Mouse (Mus musculus) thymus, adult 2 months (tissue): ENCODE measurements around the gene Rpl36al. TPM values are rescaled to one million over a fixed set of nuclear protein-coding genes. Genes with fewer than 3 reads are reported as not detected.

Experiments used
- DNase-seq: peaks from one replicate; pipeline ENCODE4 v3.0.0; 2021
- H3K27ac ChIP-seq: fragments of 200-500 bp; 2 replicates; pipeline ENCODE4 v1.5.1; 2012; ENCODE audit warnings: low read length, control low read depth; ENCODE audit not compliant: control insufficient read depth, insufficient read depth
- H3K27me3 ChIP-seq: fragments of 200-500 bp; 2 replicates; pipeline ENCODE4 v1.6.1; 2012; ENCODE audit warnings: mild to moderate bottlenecking, low read length, moderate library complexity, mixed read lengths; ENCODE audit not compliant: control insufficient read depth, insufficient read depth
- H3K36me3 ChIP-seq: fragments of 200-500 bp; 2 replicates; pipeline ENCODE4 v1.6.1; 2012; ENCODE audit warnings: mild to moderate bottlenecking, low read length, moderate library complexity; ENCODE audit not compliant: control insufficient read depth, insufficient read depth
- H3K4me1 ChIP-seq: fragments of 200-500 bp; replicated peaks from 2 replicates; pipeline ENCODE4 v1.6.1; 2012; ENCODE audit warnings: low read length; ENCODE audit not compliant: control insufficient read depth, insufficient read depth
- H3K4me3 ChIP-seq: fragments of 200-500 bp; 2 replicates; pipeline ENCODE4 v1.5.1; 2012; ENCODE audit warnings: mild to moderate bottlenecking, low read length, control low read depth, moderate library complexity; ENCODE audit not compliant: control insufficient read depth, insufficient read depth
- CTCF ChIP-seq: fragments of 200-500 bp; IDR thresholded peaks from 2 replicates; pipeline ENCODE4 v1.5.1; 2012; ENCODE audit warnings: mild to moderate bottlenecking, control low read depth, low read length, moderate library complexity, borderline replicate concordance; ENCODE audit not compliant: control insufficient read depth, poor library complexity, insufficient read depth; ENCODE audit errors: extremely low read depth
- POLR2A ChIP-seq: fragments of 200-500 bp; IDR thresholded peaks from 2 replicates; pipeline ENCODE4 v1.6.1; 2012; ENCODE audit warnings: mild to moderate bottlenecking, low read length, control low read depth, moderate library complexity; ENCODE audit not compliant: control insufficient read depth, poor library complexity, insufficient read depth; ENCODE audit errors: extremely low read depth
- WGBS: fragments of 180-500 bp; shearing (Covaris S2); methylation state at CpG from one replicate; pipeline ENCODE4 v1.1.7; 2018; 5-methylcytosine and 5-hydroxymethylcytosine counted together
- polyA plus RNA-seq: library from polyadenylated mRNA; depleted of rRNA; stranded (reverse); fragments of >200 nt; gene quantifications from 2 replicates; pipeline ENCODE4 v1.2.3, GENCODE M21; 2012

Gene Rpl36al
- polyA plus RNA-seq, 1 experiment = 166 TPM

- H3K27ac ChIP-seq = no peak overlapping the region
- 99% methylated on average over 2 of the region's 2 CpGs for WGBS
- TF ChIP-seq POLR2A = no peak
- no peak for TF ChIP-seq CTCF
- H3K36me3 ChIP-seq = peaks cover 15% of the 10 kb centered on the region; the same call in 1 of the 2 replicates
- DNase-seq = no peak
- no peaks in the 10 kb centered on the region for H3K27me3 ChIP-seq
- H3K4me3 ChIP-seq = no peak overlapping the region
- no peaks in the 10 kb centered on the region for H3K4me1 ChIP-seq
Observed at GRCm38 (mm10) chr12:69192637-69193036, 8.8 kb upstream of the Rpl36al start.

GRCm38 (mm10) chr12:69191396-69191795, 7.5 kb upstream of the Rpl36al start:
- no peak for TF ChIP-seq POLR2A
- TF ChIP-seq CTCF = no peak
- 91% methylated on average over 5 of the region's 5 CpGs for WGBS
- Histone ChIP-seq H3K4me1 (no peaks in the 10 kb centered on the region; the same call in 1 of the 2 replicates), H3K4me3 (no peak overlapping the region), H3K36me3 (peaks cover 15% of the 10 kb centered on the region; the same call in 1 of the 2 replicates), H3K27me3 (no peaks in the 10 kb centered on the region), H3K27ac (no peak overlapping the region)
- DNase-seq = no peak

- Histone ChIP-seq H3K4me1 (no peaks in the 10 kb centered on the region; the same call in 1 of the 2 replicates), H3K36me3 (peaks cover 15% of the 10 kb centered on the region; the same call in 1 of the 2 replicates), H3K27ac (no peak overlapping the region), H3K27me3 (no peaks in the 10 kb centered on the region), H3K4me3 (no peak overlapping the region)
- no peak for DNase-seq
- WGBS = 100% methylated on average over 1 of the region's 1 CpGs
- TF ChIP-seq POLR2A (no peak), CTCF (no peak)
Observed at GRCm38 (mm10) chr12:69190522-69190921, 6.6 kb upstream of the Rpl36al start.

- 95% methylated on average over 9 of the region's 9 CpGs for WGBS
- Histone ChIP-seq H3K4me1 (peaks cover 4% of the 10 kb centered on the region; the same call in 1 of the 2 replicates), H3K36me3 (peaks cover 15% of the 10 kb centered on the region; the same call in 1 of the 2 replicates), H3K4me3 (no peak overlapping the region), H3K27ac (no peak overlapping the region), H3K27me3 (no peaks in the 10 kb centered on the region)
- TF ChIP-seq POLR2A (no peak), CTCF (no peak)
- no peak for DNase-seq
Observed at GRCm38 (mm10) chr12:69190074-69190473, 6.2 kb upstream of the Rpl36al start.

- no peak for TF ChIP-seq POLR2A
- Histone ChIP-seq H3K27me3 (no peaks in the 10 kb centered on the region), H3K4me1 (peaks cover 10% of the 10 kb centered on the region; the same call in 1 of the 2 replicates), H3K36me3 (peaks cover 18% of the 10 kb centered on the region), H3K27ac (no peak overlapping the region), H3K4me3 (no peak overlapping the region)
- no peak for DNase-seq
- 46% methylated on average over 5 of the region's 5 CpGs for WGBS
Observed at GRCm38 (mm10) chr12:69186811-69187471, 3.1 kb upstream of the Rpl36al start.

GRCm38 (mm10) chr12:69185371-69185770, 1.5 kb upstream of the Rpl36al start:
- 86% methylated on average over 7 of the region's 7 CpGs for WGBS
- Histone ChIP-seq H3K27me3 (no peaks in the 10 kb centered on the region), H3K27ac (no peak overlapping the region), H3K4me1 (peaks cover 10% of the 10 kb centered on the region; the same call in 1 of the 2 replicates), H3K4me3 (no peak overlapping the region), H3K36me3 (peaks cover 12% of the 10 kb centered on the region)
- no peak for TF ChIP-seq POLR2A
- TF ChIP-seq CTCF = no peak
- no peak for DNase-seq
